Mouse (Mus musculus) lung, adult 2 months (tissue): ENCODE measurements at regions not wholly inside any gene's neighbourhood (a gene's known extent, or its start where the extent isn't known, plus 50 kb on each side); places are given as distances from the start of the nearest gene placed in this dataset.

Source experiments
- CTCF ChIP-seq: fragments of 200-500 bp; IDR thresholded peaks from 2 replicates; pipeline ENCODE4 v1.5.1; 2011; ENCODE audit warnings: mild to moderate bottlenecking, low read length, control low read depth; ENCODE audit not compliant: insufficient read depth
- POLR2A ChIP-seq: fragments of 200-500 bp; IDR thresholded peaks from 2 replicates; pipeline ENCODE4 v1.6.1; 2011; ENCODE audit warnings: low read depth, mild to moderate bottlenecking, control low read depth, low read length, borderline replicate concordance; ENCODE audit errors: extremely low read depth

DNA sequence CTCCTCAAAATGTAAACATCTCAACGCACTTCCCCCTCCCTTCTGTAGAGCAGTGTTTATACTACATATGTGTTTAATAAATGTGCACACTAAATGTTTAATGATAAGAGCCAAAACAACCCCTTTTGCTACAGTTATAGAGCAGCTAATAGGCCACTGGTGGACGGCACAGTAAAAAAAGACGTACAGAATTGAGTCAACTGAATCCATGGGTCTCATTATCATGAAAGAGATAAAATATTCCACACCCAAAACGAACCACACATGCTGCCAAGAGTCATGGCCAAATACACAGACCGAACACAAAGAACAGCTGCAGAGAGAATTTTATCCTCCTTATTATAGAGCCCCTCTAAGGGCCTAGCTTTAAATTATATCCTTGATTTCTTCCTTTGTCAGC lies 237.8 kb downstream of the Dhx15 start:
- TF ChIP-seq POLR2A (no peak), CTCF (no peak)
